Mouse (Mus musculus) adipocyte (in vitro differentiated cells): Measurements from ENCODE around the gene Sgsm1.

Experiments
- DNase-seq: peaks from one replicate; pipeline ENCODE4 v3.0.0-alpha.2; 2016; ENCODE audit warnings: low spot score

Sgsm1 gene

GRCm38 (mm10) chr5:113285541-113285940 is 25.0 kb downstream of the Sgsm1 start:
- no peak for DNase-seq

DNA sequence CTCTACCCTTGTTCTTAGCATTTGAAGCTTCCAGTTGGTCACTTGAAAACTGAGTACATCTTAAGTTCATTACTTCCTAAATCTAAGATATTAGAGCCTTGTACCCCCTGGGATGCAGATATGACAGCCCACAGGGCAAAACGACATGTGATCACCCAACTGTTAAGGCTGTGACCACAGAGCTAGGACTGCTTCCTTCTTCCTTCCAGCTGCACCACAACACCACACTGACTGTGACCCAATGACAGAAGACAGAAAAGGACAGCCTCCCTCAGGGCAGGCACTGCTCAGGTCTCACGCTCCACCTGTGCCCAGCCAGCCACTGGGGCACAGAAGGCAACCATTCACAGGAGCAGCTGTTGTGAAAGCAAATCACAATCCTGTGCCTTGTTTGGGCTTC is 26.9 kb downstream of the Sgsm1 start:
- no peak for DNase-seq

GRCm38 (mm10) chr5:113281557-113281956 is 29.0 kb downstream of the Sgsm1 start:
- DNase-seq: no peak

GRCm38 (mm10) chr5:113280138-113280856 is 30.3 kb downstream of the Sgsm1 start:
- no peak for DNase-seq

- no peak for DNase-seq
Measured at GRCm38 (mm10) chr5:113275839-113276238, 34.7 kb downstream of the Sgsm1 start.

DNA sequence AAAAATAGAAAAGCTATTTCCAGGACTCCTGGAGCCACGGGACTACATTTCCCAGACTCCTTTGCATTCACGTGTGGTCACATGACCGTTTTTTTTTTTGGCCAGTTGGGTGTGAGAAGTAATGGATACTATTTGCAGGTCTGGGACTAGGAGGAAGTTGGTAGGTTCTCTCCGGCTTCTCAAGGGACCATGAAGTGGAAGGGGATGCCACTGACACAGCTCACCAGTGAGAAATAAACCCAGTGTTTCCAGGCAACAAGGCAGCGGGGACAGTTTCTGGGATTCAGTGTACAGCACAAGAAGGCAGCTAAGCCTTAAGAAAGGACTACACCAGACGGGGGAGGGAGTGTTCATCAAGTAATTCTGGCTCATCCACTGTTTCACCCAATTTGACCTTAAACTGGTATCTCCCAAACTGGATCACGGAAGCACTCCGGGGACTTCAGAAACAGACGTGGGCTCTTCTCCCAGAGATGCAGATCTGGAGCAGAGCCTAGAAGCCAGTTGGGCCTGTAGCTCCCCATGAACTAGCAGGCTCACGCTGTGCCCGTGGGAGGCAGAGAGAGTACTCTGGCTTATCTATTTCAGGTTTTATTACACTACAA is 39.3 kb downstream of the Sgsm1 start:
- DNase-seq: no peak

- DNase-seq: no peak
Measured at GRCm38 (mm10) chr5:113270043-113270442, 40.5 kb downstream of the Sgsm1 start.

DNA sequence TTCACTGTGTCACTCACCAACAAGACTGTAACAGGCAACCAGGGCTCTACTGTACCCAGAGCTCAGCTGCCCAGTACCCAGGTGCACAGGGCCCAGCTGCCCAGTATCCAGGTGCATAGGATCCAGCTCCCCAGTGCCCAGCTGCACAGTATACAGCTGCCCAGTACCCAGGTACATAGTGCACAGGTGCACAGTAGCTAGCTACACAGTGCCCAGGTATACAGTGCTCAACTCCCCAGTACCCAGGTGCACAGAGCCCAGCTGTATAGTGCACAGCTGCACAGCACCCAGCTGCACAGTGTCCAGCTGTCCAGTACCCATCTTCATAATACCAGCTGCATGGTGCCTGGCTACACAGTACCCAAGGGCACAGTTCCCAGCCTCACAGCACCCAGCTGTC is 42.3 kb downstream of the Sgsm1 start:
- DNase-seq: no peak

- no peak for DNase-seq
Measured at GRCm38 (mm10) chr5:113265637-113266036, 44.9 kb downstream of the Sgsm1 start.

- DNase-seq: no peak
Measured at GRCm38 (mm10) chr5:113250806-113251205, 59.8 kb downstream of the Sgsm1 start.

- DNase-seq: no peak
Measured at GRCm38 (mm10) chr5:113249263-113249930, 61.2 kb downstream of the Sgsm1 start.

- no peak for DNase-seq
Measured at GRCm38 (mm10) chr5:113230196-113230595, 80.4 kb downstream of the Sgsm1 start.

DNA sequence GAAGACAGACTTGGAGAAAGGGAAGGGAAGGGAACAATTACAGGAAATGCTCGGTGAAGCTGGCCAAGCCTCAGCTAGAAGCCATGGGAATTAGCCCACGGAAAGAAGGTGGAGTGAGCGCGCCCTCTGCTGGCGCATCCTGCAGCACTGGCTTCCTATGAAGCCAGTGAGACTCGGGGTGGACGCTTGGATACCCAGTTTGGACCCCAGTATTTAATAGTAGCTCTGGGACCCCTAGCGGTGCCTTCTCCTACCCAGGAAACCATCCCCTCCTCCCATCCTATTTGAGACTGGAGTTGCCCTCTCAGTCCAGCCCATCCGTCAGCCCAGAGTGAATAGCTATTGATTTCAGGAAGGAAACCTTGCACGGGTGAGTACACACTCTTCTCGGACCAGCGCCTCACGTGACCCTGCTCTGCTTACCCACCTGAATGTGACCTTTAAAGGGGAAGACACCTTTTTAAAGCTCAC is 83.9 kb downstream of the Sgsm1 start, which contains the start of gene Tmem211:
Gene Tmem211, plus strand, starts transcription at position 278 of the 471 bp plus-strand sequence.
- no peak for DNase-seq

- DNase-seq: no peak
Measured at GRCm38 (mm10) chr5:113225686-113226435, 84.7 kb downstream of the Sgsm1 start.

GRCm38 (mm10) chr5:113225271-113225670 is 85.3 kb downstream of the Sgsm1 start:
- DNase-seq: no peak

- no peak for DNase-seq
Measured at GRCm38 (mm10) chr5:113223888-113224287, 86.7 kb downstream of the Sgsm1 start.

- DNase-seq: no peak
Measured at GRCm38 (mm10) chr5:113221147-113221865, 89.3 kb downstream of the Sgsm1 start, which contains the start of gene 2900026A02Rik. TSS of gene 2900026A02Rik (minus strand) at chr5:113221236.

DNA sequence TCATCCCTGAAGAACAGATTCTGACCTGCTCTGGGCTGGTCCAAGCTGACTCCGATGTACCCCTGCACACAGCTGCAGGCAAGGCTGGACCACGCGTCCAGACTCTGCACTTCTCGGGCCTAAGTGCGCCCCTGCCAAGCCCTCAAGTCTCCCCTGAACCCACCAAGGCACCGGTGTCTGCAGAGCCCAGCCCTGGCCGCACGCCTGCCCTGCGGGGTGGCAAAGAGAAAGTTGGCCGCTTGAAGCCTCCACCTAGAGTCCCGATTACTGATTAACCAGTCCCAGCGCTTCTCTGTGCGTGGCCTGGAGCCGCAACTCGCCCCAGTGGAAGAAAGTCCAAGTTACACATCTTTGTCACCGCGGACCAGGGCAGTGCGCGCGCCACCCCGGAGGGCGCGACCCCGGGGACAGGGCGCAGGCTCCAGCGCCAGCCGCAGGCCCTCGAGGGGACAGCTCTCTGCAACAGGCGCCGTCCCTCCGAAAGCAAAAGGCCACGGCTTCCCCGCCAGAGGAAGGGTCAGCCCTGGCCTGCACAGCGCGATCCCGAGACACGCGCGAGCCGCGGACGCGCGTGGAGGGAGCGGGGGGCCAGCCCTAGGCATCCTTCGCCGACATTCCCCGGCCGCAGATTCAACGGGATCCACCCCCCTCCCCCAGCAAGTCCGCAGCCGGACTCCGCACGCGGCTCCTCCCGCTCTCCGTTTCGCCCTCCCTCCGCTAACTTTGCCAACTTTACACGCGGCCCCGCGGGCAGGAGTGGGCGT is 90.0 kb downstream of the Sgsm1 start:
- no peak for DNase-seq

- no peak for DNase-seq
Measured at GRCm38 (mm10) chr5:113219876-113220275, 90.7 kb downstream of the Sgsm1 start.

- no peak for DNase-seq
Measured at GRCm38 (mm10) chr5:113219450-113219849, 91.1 kb downstream of the Sgsm1 start.
